Mouse (Mus musculus) frontal cortex, postnatal 10 days (tissue): ENCODE results near the gene Stambp.

Source experiments
- DNase-seq, 2 experiments: peaks; one replicate each; pipeline ENCODE4 v3.0.0; 2022; ENCODE audit warnings: low spot score in 2 of 2, mixed read lengths in 1 of 2

Gene Stambp

DNA sequence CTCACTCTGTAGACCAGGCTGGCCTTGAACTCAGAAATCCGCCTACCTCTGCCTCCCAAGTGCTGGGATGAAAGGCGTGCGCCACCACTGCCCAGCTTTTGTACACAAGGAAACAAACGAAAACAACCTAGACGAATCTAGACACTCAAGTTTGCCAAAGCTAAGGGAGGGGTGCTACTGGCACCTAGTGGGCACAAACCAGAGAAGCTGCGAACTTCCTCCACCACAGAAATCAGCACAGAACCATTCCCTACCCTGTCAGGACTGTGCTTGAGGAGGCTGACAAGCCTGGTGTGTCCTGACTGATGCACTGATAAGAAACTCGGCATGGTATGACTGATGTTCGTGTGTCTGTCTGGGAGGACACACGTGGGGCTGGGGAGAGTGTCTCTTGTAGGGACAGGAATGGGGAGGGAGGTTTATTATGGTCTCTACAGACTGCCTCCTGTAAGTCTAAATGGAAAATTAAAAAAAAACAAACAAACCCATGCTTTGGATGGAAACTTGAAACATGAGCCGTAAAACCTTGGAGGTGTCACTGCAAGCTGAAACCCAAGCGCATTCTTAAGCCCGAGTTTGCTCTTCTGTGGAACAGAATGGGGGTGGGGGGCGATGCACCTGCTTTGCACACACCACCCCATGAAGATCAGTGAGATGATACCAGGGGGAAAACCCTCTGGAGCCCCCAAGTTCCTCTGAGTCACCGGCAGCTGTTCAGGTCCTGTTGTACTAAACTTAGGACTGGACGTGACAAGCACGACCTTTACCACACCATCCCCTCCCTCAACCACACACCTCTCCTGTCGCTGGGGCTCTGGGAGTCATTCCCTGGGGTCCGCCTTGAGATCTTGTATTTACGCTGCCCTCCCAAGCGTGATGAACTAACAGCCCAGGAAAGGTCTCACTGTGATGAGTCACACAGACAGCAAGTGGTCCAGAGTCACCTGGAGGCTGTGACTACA, 3.3 kb downstream of the Stambp start:
- DNase-seq: no peak

DNA sequence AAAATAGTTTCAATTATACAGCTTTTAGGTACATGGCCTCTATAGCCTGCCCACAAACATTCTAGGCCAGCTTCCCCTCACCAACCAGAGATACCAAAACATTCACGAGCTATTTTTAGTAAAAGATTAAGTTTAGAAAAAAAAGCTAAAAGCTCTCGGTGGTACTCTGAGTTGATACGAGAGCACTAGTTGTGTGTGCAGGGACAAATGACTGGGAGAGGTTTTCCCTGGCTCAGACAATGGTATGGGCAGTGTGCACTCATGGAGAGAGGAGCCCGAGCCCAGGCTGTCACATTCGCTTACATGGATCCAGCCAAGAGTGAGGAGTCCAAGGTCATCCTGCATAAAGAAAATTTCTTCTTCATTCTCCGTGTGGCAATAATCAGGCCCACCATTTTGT, 16.6 kb downstream of the Stambp start:
- DNase-seq: no peak

DNA sequence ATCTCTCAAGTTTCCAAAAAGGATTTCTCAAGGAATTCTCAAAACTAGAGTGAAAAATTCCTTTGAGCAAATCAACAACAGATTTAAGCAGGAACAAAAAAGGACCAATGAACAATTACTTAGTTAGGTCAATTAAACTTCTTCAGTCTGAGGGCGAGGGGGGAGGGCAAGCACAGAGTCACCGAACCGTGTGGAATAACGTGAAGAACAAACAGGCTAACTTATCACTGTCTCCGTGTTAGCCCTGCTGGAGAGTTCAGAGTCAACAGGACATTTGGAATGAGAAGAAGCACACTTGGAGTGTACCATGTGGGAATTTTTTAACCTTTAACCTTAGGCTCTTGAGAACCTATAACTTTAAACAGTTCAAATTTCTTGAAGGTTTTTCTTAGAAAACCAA, 24.2 kb downstream of the Stambp start:
- no peak for DNase-seq

DNA sequence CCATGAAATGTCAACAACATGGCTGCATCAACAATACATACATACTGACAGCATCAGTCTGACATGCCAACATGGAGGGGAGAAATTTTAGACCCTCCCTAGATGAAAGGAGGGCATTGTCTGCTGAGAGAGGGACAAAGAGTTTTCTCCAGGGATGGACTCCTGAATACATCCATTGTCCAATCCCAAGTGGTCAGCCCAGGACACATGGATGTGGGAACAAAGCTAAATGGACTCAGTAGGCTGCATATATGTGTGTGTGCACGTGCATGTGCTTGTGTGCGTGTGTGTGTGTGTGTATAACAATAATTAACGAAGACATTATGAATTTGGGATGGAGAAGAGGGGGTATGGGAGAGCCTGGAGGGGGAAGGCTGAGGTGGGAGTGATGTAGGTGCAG, 26.8 kb downstream of the Stambp start:
- no peak for DNase-seq

DNA sequence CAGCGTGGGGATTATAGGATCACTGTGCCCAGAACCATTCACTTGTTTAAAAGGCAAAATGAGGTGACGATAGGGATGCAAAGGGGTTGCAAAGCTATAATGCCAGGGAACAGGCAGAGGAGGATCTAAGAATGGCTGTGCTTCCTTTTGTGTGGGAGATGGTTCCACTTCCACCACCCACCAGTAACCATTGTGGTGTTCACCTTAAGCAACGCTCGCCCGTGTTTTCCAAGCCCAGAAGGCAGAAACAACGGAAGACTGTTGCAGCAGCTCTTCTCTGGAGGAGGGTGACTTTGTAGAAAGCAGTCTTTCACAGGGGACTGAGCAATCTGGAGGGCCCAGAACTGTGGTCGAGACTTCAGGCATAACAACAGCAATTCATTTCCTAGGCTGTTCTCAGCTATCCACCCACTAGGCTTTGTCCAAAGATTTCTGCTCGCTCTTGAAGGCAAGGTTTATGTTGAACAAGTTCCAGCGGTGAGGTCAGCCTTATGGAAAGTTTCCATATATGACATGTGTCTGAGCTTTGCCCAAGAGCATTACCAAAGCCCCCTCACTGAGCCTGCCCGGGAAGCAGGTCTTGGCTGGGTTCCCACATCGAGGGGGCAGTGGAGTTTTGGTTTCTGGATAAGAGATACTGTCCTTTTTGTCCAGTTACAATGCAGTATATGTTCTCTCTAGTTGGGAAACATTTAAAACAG, 30.6 kb downstream of the Stambp start:
- DNase-seq: no peak

- peak in 1 of 2 experiments; percentile 13 for DNase-seq
Measured at GRCm38 (mm10) chr6:83540017-83540416, 32.5 kb downstream of the Stambp start.

DNA sequence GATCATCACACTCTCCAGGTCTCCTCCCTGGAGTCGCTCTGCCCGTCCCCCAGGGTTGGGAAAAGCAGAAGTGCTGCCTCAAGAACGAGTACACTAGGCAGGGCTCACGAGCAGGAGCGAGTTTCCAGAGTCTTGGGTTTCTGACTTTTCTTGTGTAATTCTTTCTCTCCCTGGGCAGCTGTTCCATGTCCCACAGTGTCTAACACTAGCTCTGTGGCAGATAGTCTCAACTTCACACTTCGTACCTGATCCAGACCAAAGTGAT, 35.8 kb downstream of the Stambp start:
- DNase-seq: no peak

GRCm38 (mm10) chr6:83536028-83536794, 36.3 kb downstream of the Stambp start, which contains the start of gene Actg2:
Gene Actg2 (minus strand): TSS chr6:83536265.
- DNase-seq: no peak

DNA sequence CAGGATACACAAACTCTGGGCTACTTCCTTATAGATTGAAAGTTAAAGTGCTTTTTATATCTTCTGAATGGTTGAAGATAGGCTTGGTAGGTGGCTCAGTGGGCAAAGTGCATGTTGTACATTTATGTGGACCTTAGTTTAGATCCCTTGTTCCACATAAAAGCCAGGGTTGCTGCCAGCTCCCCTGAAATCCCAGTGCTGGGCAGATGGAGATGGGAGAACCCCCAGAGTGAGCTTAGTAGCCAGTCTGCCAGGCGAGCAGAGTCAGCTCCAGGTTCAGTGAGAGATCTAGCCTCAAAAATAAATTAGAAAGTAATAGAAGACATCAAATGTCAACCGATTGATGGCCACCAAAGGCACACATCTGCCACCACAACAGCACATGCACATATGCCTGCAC, 39.9 kb downstream of the Stambp start:
- DNase-seq: no peak

DNA sequence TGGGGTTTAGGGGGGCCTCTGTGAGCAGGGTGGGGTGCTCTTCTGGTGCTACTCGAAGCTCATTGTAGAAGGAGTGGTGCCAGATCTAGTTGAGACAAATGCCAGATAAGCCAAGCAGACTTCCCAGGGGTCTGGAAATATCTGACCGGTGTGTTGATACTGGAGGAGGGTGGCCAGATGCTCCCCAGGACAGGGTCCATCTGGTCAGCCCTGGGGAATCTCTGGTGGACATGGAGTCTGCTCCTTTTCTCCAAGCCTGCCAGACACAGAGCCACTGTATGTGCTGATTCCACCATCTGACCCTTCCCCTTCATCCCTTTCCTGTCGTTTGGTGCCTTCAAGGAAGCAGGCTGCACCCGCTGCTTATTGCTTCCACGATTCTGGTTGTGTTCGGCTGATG, 49.3 kb downstream of the Stambp start:
- DNase-seq: no peak

DNA sequence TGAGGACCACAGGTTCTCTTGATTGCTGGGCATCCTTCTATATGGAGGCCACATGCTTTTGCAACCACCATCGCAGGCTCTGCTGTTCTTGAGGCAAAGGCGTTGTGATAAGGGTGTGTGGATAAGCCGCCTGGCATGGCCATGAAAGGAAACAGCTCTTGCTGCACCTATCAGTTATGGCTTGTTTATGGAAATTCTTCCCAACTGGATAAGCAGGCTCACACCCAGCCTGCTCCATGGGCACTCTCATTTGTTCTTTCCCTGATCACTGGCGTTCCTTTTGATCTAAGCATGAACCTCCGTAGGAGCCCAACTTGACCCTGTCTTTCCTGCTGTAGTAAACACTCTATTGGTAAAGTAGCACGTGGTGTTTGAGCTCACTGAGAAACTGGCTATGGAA, 50.7 kb downstream of the Stambp start:
- DNase-seq: no peak

GRCm38 (mm10) chr6:83518637-83519036, 53.9 kb downstream of the Stambp start:
- no peak for DNase-seq

GRCm38 (mm10) chr6:83515172-83515571, 57.4 kb downstream of the Stambp start:
- DNase-seq: no peak

DNA sequence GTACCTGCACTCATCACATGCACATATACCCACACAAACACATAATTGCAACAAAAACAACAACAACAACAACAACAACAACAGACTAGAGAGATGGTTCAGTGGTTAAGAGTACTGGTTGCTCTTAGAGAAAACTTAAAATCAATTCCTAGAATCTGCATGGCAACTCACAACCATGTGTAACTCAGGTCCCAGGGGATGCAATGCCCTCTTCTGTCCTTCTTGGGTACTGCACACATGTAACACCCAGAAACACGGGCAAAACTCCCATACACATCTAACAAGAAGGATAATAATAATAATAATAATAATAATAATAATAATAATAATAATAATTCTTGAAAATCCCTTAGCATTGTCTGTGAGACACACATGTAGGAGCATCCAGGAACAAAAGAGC, 60.0 kb downstream of the Stambp start:
- DNase-seq: no peak

- DNase-seq: no peak
Measured at GRCm38 (mm10) chr6:83510210-83510609, 62.3 kb downstream of the Stambp start.

DNA sequence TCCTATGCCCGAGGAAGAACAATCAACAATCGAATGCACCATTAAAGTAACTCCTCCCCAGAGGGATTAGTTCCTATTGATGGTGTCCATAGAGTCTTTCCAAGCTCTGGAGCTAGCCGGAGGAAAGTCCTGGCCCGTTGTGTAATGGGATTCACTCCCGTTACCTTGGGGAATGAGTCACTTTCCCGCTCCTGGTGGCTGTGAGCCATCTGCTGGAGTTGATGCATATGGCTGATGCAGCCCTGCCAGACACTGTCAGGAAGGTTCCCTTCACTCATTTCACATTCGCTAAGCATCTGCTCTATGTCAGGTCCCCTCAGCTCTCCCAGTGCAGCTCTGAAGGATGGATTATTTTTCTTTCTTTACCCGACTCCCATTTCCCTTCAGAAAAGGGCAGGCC, 63.1 kb downstream of the Stambp start:
- no peak for DNase-seq

DNA sequence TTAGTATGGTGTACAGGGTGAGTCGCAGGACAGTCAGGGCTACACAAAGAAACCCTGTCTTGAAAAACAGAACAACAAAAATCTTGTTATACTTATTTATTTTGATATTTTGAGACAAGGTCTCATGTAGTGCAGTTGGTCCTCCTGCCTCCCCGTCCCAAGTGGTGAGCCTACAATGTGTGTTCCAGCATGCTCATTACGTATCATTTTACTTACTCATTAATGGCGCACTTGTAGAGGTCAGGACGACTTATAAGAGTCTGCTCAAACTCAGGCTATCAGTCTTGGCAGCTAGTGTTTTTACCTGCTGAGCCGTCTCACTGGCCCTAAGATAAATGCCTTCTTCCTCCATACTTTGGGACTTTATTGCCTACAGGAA, 65.4 kb downstream of the Stambp start:
- DNase-seq: no peak

DNA sequence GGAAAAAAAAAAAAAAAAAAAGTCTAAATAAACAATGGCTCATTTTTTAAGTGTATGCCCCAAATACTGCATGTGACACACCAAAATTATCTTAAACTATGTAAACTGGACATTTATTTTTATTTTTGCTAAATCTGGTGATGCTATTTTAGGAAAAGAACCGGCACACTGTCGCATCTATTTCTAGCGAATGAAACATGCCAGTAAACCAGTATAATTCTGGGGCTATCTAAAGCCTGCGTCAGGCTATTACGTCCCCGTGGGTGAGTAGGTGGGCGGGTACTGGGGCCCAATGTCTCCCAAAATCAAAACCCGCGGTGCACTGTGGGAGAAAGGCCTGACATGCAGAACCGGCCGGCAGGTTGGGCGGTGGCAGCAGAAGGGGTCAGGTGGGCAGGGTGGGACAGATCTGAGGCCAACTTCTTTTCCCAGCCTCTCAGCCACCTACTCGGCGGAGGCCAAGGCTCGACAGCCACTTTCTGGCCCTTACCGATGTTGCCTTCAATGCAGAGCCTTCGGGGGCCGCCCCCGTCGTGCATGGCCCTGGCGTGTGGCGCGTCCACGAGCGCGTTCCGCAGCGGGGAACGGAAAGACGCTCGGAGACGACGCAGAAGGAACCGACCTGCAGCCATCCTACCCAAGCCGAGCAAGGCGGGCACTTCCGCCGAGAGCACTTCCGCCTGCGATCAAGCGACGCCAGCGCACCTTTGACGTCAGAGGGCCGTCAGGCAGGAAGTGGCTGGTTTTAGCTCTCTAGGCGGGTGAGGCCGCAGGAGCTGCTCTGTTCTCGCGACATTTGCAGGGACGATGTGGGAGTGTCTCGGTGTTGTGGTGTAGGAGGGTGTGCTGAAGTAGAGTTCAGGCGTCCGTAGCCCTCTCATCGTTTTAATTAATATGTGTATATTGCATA, 66.0 kb downstream of the Stambp start, which contains the start of gene Dguok:
TSS of gene Dguok (minus strand) at position 712 of the 910 bp plus-strand sequence.
- DNase-seq: peak; percentile 97 to 98

DNA sequence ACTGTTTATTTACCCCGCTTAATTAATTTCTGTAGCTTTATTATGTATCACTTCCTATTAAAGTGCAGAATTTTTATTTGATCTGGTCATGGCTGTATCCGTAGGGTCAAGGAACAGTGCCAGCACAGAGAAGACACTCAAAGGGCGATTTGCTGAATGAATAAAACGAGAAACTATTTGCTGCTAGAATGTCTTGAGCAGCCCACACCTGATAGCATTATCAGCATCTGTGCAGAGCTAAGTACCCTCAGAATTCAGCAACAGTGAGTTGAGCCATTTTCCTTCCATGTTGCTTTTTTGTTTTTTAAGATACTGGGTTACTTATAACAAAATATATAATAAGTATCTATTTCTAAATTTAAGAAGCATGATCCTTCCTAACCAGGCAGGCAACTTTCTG, 67.0 kb downstream of the Stambp start:
- DNase-seq: no peak

DNA sequence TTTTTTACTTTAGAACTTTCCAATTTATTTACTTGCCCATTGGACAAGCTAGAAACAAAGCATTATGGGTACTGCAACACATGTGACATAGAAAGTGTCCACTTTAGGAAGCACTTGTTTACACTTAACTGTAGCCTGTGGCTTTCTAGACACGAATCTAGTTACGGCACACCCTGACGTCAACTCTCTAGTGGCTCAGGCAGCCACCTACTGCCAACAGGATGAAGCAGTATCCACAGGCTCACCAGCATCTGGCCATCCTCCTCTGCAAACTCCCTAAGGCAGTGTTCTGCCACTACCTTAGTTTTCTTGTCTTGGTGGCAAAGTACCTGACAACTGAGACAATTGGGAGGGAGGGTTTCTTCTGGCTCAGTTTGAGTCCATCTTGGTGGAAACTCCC, 69.2 kb downstream of the Stambp start:
- no peak for DNase-seq

- DNase-seq: no peak
Measured at GRCm38 (mm10) chr6:83502656-83503055, 69.9 kb downstream of the Stambp start.
